Mouse (Mus musculus) retina, postnatal 1 day (tissue): ENCODE measurements around the gene Cox19.
A peak's percentile ranks its signal among the peaks of the same experiment; 100 is the strongest.

Source experiments
- DNase-seq: peaks from one replicate; pipeline ENCODE4 v3.0.0-alpha.2; 2012

Gene Cox19

GRCm38 (mm10) chr5:139291811-139292560 lies 59.2 kb downstream of the Cox19 start:
- DNase-seq: peak; percentile 38

GRCm38 (mm10) chr5:139290467-139291259 lies 60.6 kb downstream of the Cox19 start:
- DNase-seq: no peak

- no peak for DNase-seq
Observed at GRCm38 (mm10) chr5:139288591-139288990, 62.6 kb downstream of the Cox19 start.

GRCm38 (mm10) chr5:139287787-139288186 lies 63.4 kb downstream of the Cox19 start:
- no peak for DNase-seq

- DNase-seq: no peak
Observed at GRCm38 (mm10) chr5:139287099-139287498, 64.1 kb downstream of the Cox19 start.
